Mouse (Mus musculus) cortical plate, adult 2 months (tissue): Measurements from ENCODE around the gene Slc16a7.

Source experiments
- CTCF ChIP-seq: fragments of 200-500 bp; IDR thresholded peaks from 2 replicates; pipeline ENCODE4 v1.5.1; 2011; ENCODE audit warnings: mild to moderate bottlenecking, control low read depth, low read length; ENCODE audit not compliant: insufficient read depth; ENCODE audit errors: extremely low read depth
- POLR2A ChIP-seq: fragments of 200-500 bp; IDR thresholded peaks from 2 replicates; pipeline ENCODE4 v1.6.1; 2011; ENCODE audit warnings: mild to moderate bottlenecking, low read length, control low read depth; ENCODE audit not compliant: insufficient read depth; ENCODE audit errors: extremely low read depth

- no peak for TF ChIP-seq CTCF
- TF ChIP-seq POLR2A: no peak
Observed at GRCm38 (mm10) chr10:125214536-125214935, 174.7 kb downstream of the Slc16a7 start.
